Mouse (Mus musculus) neural tube, embryonic 11.5 days (tissue): ENCODE measurements around the gene Ghrl. TPM values are rescaled to one million over a fixed set of nuclear protein-coding genes. Genes with fewer than 3 reads are reported as not detected.

Experiments used
- ATAC-seq: fragments of 200-750 bp; cut with Nextera tagmentation; 2 replicates; pipeline ENCODE4 v1.8.0; 2017; ENCODE audit warnings: moderate number of reproducible peaks, mild to moderate bottlenecking, moderate TSS enrichment, moderate library complexity; ENCODE audit not compliant: insufficient read depth, low FRiP score, low TSS enrichment
- DNase-seq: peaks from one replicate; pipeline ENCODE4 v3.0.0-alpha.2; 2015; ENCODE audit warnings: low spot score
- H3K27ac ChIP-seq: fragments of 300-500 bp; sonication (generic); 2 replicates; pipeline ENCODE4 v1.5.1; 2014; ENCODE audit warnings: low read depth, mild to moderate bottlenecking, low read length
- H3K27me3 ChIP-seq: fragments of 300-500 bp; sonication (generic); 2 replicates; pipeline ENCODE4 v1.6.1; 2014; ENCODE audit warnings: mild to moderate bottlenecking, low read length, mixed read lengths; ENCODE audit not compliant: control insufficient read depth, insufficient read depth
- H3K36me3 ChIP-seq: fragments of 300-500 bp; sonication (generic); 2 replicates; pipeline ENCODE4 v1.6.1; 2014; ENCODE audit warnings: mild to moderate bottlenecking, low read length, moderate library complexity, mixed read lengths; ENCODE audit not compliant: control insufficient read depth, insufficient read depth
- H3K4me1 ChIP-seq: fragments of 300-500 bp; sonication (generic); 2 replicates; pipeline ENCODE4 v1.6.1; 2014; ENCODE audit warnings: low read length, mixed read lengths; ENCODE audit not compliant: control insufficient read depth, insufficient read depth
- H3K4me2 ChIP-seq: fragments of 300-500 bp; sonication (generic); 2 replicates; pipeline ENCODE4 v1.6.1; 2014; ENCODE audit warnings: low read depth, mild to moderate bottlenecking, moderate library complexity
- H3K4me3 ChIP-seq: fragments of 300-500 bp; sonication (generic); 2 replicates; pipeline ENCODE4 v1.5.1; 2014; ENCODE audit warnings: low read depth, low read length
- H3K9ac ChIP-seq: fragments of 300-500 bp; sonication (generic); 2 replicates; pipeline ENCODE4 v1.6.1; 2014; ENCODE audit warnings: mild to moderate bottlenecking, low read length
- H3K9me3 ChIP-seq: fragments of 300-500 bp; sonication (generic); 2 replicates; pipeline ENCODE4 v1.6.1; 2016; ENCODE audit warnings: low read length; ENCODE audit not compliant: control insufficient read depth
- WGBS: fragments of 180-500 bp; shearing (Covaris S2); extraction: QIAGEN DNeasy Blood & Tissue Kit; methylation state at CpG from one replicate; pipeline ENCODE4 v1.1.7; 2014; 5-methylcytosine and 5-hydroxymethylcytosine counted together
- polyA plus RNA-seq: library from polyadenylated mRNA; unstranded; fragments of >200 nt; fragmentation: Nextera tagmentation; extraction: Ambion mirVana; gene quantifications from 2 replicates; pipeline ENCODE4 v1.2.1, GENCODE M21; 2014

Ghrl gene
- polyA plus RNA-seq, 1 experiment from 2014 or later: not detected

DNA sequence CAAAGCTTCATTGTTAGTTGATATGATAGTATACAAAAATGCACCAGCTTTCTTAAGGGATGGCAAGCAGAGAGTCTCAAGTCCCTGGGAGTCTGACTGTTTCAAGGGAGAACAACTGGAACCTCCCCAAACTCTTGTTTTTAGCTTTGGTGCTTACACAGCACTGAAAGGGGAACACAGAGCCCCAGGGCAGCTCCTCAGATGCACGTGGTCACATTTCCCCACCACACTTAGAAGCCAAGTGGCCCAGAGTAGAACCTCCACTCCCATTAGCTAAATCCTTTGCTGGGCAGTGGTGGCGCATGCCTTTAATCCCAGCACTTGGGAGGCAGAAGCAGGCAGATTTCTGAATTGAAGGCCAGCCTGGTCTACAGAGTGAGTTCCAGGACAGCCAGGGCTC lies 21.7 kb upstream of the Ghrl start:
- no peak overlapping the region for H3K27ac ChIP-seq
- no peaks in the 10 kb centered on the region for H3K27me3 ChIP-seq
- no peak overlapping the region for H3K9ac ChIP-seq
- 75% methylated on average over 2 of the region's 2 CpGs for WGBS
- no peaks in the 10 kb centered on the region for H3K9me3 ChIP-seq
- H3K4me1 ChIP-seq: no peaks in the 10 kb centered on the region
- H3K4me3 ChIP-seq: no peak overlapping the region
- no peak overlapping the region for H3K4me2 ChIP-seq
- peaks cover 3% of the 10 kb centered on the region for H3K36me3 ChIP-seq
- ATAC-seq (no peak), DNase-seq (no peak)

DNA sequence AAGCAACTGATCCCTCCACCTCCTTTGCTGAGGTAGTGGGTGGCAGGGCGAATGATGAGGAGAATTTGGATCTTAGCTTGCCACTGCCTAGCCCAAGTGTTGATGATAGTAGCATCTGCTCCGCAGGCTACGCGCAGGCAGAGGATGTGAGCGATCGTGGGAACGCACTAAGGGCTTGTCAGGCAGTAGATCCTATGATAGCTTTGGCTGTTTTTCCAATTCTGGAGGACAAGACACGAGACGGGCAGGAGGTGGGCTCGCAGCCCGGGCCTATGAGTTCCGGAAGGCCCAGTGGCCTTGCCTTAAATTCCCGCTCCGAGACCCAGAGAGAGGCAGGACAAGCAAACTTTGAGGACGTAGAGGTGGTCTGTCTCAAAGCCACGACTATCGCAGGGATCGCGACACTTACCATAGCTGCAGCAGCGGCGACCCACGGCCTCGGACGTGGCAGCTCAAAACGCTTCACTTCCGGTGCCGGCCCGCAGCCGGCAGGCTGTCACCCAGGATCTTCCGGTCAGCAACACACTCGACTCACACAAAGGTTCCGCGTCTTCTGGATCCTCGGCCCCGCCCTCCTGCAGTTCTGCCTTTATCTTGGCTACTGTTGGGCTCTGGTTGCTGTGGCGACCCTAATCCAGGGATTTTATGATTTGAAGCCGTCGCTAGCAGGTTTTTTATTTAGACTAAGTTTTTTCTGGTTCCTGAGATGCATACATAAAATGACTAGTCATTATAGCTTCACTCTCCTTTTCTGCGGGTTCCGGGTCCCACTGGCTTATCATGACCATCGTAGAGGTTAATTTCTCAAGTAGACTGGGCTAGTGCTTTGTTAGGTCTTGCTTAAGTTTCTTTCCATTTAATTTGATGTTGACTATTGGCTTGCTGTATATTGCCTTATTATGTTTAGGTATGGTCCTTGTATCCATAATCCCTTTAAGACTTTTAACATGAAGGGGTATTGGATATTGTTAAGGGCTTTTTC lies 20.8 kb upstream of the Ghrl start, which contains the start of gene Sec13:
TSS of gene Sec13 (minus strand) at position 508 of the 982 bp plus-strand sequence.
- no peaks in the 10 kb centered on the region for H3K4me1 ChIP-seq
- H3K9me3 ChIP-seq: no peaks in the 10 kb centered on the region
- H3K36me3 ChIP-seq: peaks cover 5% of the 10 kb centered on the region
- peak within 1 kb of the TSS; percentile 66 for H3K9ac ChIP-seq
- peak; percentile 91 for DNase-seq
- peak within 1 kb of the TSS; percentile 53 for H3K4me2 ChIP-seq
- H3K27ac ChIP-seq: no peak within 1 kb of the TSS
- H3K4me3 ChIP-seq: peak within 1 kb of the TSS; percentile 52
- H3K27me3 ChIP-seq: no peaks in the 10 kb centered on the region
- peak; percentile 87 for ATAC-seq
- WGBS: 7% methylated on average over 41 of the region's 41 CpGs

DNA sequence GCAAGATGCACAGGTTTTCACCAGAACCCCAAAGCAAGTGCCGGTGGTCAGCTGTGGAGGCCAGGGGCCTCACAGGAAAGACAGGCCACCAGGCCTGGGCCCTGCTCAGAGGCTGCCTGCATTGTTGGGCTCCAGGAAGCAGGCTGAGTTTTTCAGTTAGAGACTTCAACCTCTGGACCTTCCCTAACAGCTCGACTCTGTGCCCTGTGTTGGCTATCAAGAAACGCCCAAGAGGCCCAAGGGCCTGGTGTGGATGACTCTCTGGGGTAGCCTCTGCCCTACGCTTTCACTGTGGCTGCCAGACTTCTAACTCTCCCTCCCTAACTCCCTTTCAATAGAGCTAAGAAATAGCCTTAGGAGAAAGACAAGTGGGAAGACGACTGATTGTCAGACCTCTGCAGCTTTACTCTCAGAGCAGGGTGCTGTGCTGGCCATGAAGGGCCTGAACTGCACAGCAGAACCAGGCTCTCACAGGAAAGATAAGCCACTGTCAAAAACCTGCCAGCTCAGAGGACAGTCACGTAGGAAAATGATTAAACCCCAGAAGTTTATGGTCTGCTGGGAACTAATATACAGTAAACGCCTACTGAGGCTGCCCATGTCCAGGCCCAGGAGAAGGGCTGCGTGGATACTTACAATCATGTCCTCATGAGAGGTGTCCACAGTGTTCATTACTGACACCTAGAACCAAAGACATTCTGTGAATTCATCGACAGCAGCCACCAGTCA lies 17.8 kb upstream of the Ghrl start:
- 93% methylated on average over 9 of the region's 9 CpGs for WGBS
- ATAC-seq (no peak), DNase-seq (no peak)
- H3K9me3 ChIP-seq: no peaks in the 10 kb centered on the region
- H3K4me1 ChIP-seq: no peaks in the 10 kb centered on the region
- H3K9ac ChIP-seq: no peak overlapping the region
- no peak overlapping the region for H3K4me3 ChIP-seq
- H3K27me3 ChIP-seq: no peaks in the 10 kb centered on the region
- H3K4me2 ChIP-seq: no peak overlapping the region
- peaks cover 15% of the 10 kb centered on the region for H3K36me3 ChIP-seq
- no peak overlapping the region for H3K27ac ChIP-seq

DNA sequence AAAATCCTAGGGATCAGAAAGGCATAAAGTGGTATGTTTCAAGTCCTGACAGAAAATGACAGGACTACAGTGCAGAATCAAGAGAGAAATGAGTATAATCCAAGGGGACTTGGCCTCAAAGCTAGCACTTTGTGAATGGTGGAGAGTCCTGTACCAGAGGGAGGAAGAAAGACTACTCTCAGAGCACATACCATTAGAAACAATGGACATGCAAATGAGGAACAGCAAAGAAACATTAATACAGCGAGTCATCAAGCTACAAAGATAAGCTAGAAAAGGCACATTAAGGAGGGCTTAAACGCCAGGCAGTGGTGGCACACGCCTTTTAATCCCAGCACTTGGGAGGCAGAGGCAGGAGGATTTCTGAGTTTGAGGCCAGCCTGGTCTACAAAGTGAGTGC lies 11.6 kb upstream of the Ghrl start:
- H3K27me3 ChIP-seq: no peaks in the 10 kb centered on the region
- WGBS: 94% methylated on average over 3 of the region's 3 CpGs
- H3K9ac ChIP-seq: no peak overlapping the region
- no peak overlapping the region for H3K4me2 ChIP-seq
- H3K36me3 ChIP-seq: peaks cover 24% of the 10 kb centered on the region
- H3K27ac ChIP-seq: no peak overlapping the region
- DNase-seq (no peak), ATAC-seq (no peak)
- no peaks in the 10 kb centered on the region for H3K9me3 ChIP-seq
- H3K4me3 ChIP-seq: no peak overlapping the region
- no peaks in the 10 kb centered on the region for H3K4me1 ChIP-seq

DNA sequence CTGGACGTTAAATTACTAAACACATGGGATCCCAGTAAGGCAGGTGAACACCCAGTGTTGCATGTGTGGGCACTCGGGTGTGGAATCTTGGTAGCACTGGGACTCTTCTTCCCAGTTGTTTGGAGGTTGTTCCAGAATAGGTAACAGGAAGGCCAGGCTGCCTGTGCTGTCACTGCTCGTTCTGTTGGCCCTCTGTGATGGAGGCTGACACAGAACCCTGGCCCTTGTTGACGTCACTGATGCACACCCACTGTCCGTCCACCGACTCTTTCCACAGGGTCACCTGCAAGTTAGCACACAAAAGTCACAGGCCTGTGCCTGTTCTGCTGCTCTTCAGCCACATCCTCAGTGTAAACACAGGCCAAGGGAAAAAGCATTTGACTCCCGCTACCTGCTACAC lies 8.5 kb upstream of the Ghrl start:
- Histone ChIP-seq H3K27me3 (no peaks in the 10 kb centered on the region), H3K9me3 (no peaks in the 10 kb centered on the region), H3K9ac (no peak overlapping the region), H3K36me3 (peaks cover 13% of the 10 kb centered on the region), H3K27ac (no peak overlapping the region), H3K4me2 (no peak overlapping the region), H3K4me1 (no peaks in the 10 kb centered on the region), H3K4me3 (no peak overlapping the region)
- DNase-seq: no peak
- ATAC-seq: no peak
- 90% methylated on average over 7 of the region's 7 CpGs for WGBS

DNA sequence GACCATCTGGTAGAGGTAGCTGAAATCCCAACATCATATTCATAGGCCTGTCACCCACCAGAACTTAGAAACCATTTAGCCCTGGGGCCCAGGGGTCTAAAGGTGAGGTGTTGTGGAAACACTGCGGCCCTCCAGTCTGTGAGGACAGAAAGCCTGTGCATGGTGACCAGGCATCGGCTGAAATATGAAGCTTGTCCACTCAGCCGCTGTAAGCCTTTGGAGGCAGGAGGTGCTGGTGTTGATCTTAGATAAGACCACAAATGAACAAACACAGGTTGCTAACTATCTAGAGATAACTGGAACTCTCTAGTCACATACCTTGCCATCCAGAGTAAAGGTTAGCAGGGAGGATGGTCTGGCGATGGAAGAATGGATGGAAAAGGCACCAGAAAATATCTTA lies 1.4 kb upstream of the Ghrl start:
- DNase-seq: no peak
- ATAC-seq: no peak
- Histone ChIP-seq H3K27ac (no peak overlapping the region), H3K9me3 (no peaks in the 10 kb centered on the region), H3K4me2 (no peak overlapping the region), H3K36me3 (peaks cover 10% of the 10 kb centered on the region; the same call in 1 of the 2 replicates), H3K27me3 (no peaks in the 10 kb centered on the region), H3K4me1 (no peaks in the 10 kb centered on the region), H3K9ac (no peak overlapping the region), H3K4me3 (no peak overlapping the region)
- 94% methylated on average over 4 of the region's 4 CpGs for WGBS

DNA sequence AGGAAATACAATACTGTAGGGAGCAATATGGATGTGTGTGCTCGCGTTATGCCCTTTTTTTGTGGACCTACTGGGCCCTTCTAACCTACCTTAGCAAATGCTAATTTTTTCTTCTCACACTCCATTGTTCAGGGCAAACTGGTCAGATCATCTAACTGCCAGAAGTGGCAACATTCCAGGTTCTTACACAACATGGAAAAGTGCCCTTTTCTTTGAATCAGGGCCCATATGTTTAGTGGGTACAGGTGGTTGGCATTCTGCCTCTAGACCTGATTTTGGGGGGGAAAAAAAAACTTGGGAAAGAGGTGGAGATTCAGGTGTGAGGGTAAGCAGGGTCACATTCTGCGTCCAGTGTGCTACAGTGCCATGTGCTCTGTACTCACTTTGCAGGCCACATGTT lies 2.1 kb downstream of the Ghrl start:
- no peaks in the 10 kb centered on the region for H3K9me3 ChIP-seq
- DNase-seq: no peak
- no peak for ATAC-seq
- peaks cover 11% of the 10 kb centered on the region for H3K36me3 ChIP-seq
- H3K9ac ChIP-seq: no peak overlapping the region
- H3K27me3 ChIP-seq: no peaks in the 10 kb centered on the region
- H3K27ac ChIP-seq: no peak overlapping the region
- no peak overlapping the region for H3K4me3 ChIP-seq
- H3K4me2 ChIP-seq: no peak overlapping the region
- no peaks in the 10 kb centered on the region for H3K4me1 ChIP-seq
- 86% methylated on average over 3 of the region's 3 CpGs for WGBS

DNA sequence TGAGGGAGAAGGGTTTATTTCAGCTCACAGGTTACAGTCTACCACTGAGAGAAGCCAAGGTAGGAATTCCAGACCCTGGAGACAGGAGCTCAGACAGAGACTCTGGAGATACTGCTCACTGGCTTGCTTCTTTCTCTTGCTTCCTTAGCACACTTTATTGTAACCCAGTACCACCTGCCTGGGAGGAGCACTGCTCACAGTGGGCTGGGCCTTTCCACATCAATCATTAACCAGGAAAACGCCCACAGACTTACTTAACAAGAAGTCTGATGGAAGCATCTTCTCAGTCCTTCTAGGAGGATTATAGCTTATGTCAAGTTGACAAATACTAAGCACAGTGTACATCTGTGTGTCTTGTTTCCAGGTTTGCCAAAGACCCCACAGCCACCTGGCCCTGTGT lies 4.9 kb downstream of the Ghrl start:
- 67% methylated on average over 1 of the region's 1 CpGs for WGBS
- H3K27me3 ChIP-seq: no peaks in the 10 kb centered on the region
- H3K4me1 ChIP-seq: no peaks in the 10 kb centered on the region
- peaks cover 16% of the 10 kb centered on the region for H3K36me3 ChIP-seq
- DNase-seq: no peak
- no peak overlapping the region for H3K4me3 ChIP-seq
- no peak overlapping the region for H3K4me2 ChIP-seq
- H3K9ac ChIP-seq: no peak overlapping the region
- no peak overlapping the region for H3K27ac ChIP-seq
- H3K9me3 ChIP-seq: no peaks in the 10 kb centered on the region
- ATAC-seq: no peak
